Mouse (Mus musculus): ENCODE measurements around the gene Muc16.
A peak's percentile ranks its signal among the peaks of the same experiment; 100 is the strongest.

Muc16 gene

GRCm38 (mm10) chr9:18674480-18675154 is at the start of gene Muc16:
Gene Muc16 (minus strand): TSS chr9:18674530.
- no peak for DNase-seq

GRCm38 (mm10) chr9:18722712-18723099 is 48.4 kb upstream of the Muc16 start:
- DNase-seq, result no peak

DNA sequence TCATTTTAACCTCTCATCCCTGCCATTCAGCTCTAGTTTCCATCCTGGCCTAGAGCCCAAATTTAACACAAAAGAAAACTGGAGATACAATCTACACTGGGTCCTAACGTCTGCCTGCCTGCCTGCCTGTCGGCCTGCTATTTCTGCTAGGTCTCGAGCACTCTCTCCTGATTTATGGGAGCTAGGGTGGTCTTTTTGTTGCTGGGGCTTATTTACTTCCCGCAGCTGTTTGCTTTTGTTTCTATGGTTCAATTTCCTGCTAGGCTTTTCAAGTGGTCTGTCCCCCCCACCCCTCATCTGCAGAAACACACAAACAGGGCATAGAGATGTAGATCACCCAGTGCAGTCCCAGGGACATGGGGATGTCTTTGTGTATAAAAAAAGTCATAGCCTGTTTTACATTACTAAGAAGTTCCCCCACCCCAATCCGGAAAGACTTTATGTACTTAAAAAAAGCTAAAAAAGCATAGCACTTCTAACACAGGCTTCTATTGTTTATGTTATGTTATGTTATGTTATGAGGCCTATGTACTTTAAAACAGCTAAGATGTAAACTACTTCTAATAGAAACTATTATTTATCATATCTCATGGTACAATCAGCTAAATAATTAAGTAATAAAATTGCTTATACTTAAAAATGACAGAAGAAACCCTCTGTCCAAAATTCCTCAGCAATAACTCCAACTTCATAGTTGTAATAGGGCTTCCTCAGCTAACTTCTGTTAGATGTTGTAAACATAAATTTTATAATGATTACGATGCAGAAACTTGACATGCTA is 47.8 kb upstream of the Muc16 start:
- DNase-seq, result peak; percentile 4

- no peak for DNase-seq
Observed at GRCm38 (mm10) chr9:18721011-18721410, 46.7 kb upstream of the Muc16 start.

DNA sequence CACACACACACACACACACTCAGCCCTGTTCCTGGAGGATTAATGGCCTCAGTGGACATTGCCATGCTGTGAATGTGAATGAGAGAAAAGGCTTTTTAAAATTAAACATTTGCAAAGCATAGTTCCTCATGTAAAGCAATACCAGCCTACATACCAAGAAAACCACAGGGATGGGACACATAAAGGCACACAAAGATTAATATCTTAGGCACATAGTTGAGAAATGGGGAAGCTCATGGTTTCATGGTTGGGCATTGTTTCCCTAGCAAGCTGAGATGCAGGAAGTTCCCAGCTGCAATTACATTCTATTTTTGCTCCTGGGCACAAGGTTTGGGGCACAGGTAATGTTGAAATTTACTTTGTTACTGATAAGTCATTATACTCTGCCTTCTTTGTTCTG is 31.3 kb upstream of the Muc16 start:
- DNase-seq, result no peak

GRCm38 (mm10) chr9:18598366-18598765 is 76.0 kb downstream of the Muc16 start:
- no peak for DNase-seq

DNA sequence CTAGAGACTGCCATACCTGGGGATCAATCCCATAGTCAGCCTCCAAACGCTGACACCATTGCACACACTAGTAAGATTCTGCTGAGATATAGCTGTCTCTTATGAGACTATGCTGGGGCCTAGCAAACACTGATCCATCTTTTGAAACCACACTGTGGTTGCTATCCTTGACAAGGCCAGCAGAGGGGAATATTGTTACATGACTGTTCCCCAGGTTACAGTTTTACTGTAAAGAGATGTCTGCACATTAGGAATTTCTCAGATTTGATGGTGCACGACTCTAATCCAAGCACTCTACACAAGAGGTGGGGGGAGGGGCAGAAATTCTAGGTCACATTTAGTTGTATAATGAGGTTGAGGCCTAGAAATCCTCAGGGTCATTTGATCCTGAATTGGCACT is 166.2 kb downstream of the Muc16 start:
- peak; percentile 9 for DNase-seq

GRCm38 (mm10) chr9:18478168-18478567 is 196.2 kb downstream of the Muc16 start, which contains the start of the genes Zfp558 and Mbd3l1:
Gene Zfp558 (minus strand): TSS chr9:18478268.
Gene Mbd3l1 (plus strand): TSS chr9:18478359.
- no peak for DNase-seq

DNA sequence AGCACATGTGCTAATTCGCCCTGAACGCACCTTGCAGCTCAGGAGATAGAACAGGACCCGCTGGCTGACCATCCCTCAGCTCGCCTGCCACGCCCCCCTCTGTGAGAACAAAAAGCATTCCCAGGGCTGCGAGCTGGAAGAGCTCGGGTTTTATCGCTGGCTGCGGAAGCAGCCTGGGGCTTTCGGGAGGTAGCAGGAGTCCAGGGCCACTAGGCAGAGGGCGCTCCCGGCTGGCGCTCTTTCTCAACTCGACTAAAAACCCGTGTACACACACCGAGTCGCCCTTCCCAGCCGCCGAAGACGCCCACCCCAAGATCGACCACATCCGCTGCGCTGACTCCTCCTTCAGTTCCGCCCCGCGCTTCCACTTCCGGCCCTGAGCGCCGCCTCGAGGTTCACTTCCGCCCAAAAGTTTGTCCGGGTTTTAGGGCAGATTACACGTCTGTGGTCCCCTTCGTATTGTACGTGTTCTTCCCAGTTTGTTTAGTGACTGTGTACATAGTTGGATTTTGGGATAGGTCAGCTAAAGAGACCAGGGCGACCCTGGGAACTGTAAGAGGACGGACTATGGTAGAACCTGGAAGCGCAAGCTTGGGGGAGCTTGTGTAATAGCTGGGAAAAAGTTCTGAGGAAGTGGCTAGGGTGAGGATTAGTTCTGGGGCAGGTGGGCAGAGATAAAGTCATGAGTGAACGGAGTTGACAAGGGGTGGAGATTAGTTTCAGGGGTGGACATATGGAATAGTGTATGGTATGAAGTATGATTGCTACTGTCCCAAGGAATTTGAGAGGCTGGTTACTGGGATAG is 200.8 kb downstream of the Muc16 start:
- DNase-seq, result peak; percentile 84

- no peak for DNase-seq
Observed at GRCm38 (mm10) chr9:18468005-18468404, 206.3 kb downstream of the Muc16 start.

GRCm38 (mm10) chr9:18467350-18467749 is 207.0 kb downstream of the Muc16 start:
- no peak for DNase-seq

GRCm38 (mm10) chr9:18456520-18456919 is 217.8 kb downstream of the Muc16 start:
- DNase-seq, result no peak

All from kidney, postnatal 10 days (tissue).